Comparison of ENCODE assay signal across 22 mouse cellular contexts in genomic region chr7:83913405-83913932, GRCm38 (mm10). TPM values are rescaled to one million over a fixed set of nuclear protein-coding genes. Genes with fewer than 3 reads are reported as not detected.
DNase-seq lines count a peak whose midpoint lies in the region; ATAC-seq and TF ChIP-seq lines count a peak whose summit lies in the region.
"Had no signal": no experiment of that assay in that cellular context is flagged by ENCODE, and none has a peak within 500 bp of the region (broad histone marks: within the 10 kb centered on the region; RNA-seq: fewer than 3 reads in every experiment).

No protein-coding gene starts in this region.

- H3K9me3 ChIP-seq in lung, embryonic 14.5 days (ENCODE audit: low read depth, low read length), result no peaks in the 10 kb centered on the region
- H3K9me3 ChIP-seq in lung, embryonic 15.5 days, result no peaks in the 10 kb centered on the region
- no peaks in the 10 kb centered on the region for H3K9me3 ChIP-seq in lung, embryonic 16.5 days (ENCODE audit: control insufficient read depth, low read length)
- H3K9me3 ChIP-seq in lung, postnatal 0 days (ENCODE audit: low read length), result no peaks in the 10 kb centered on the region
- H3K9me3 ChIP-seq: G1E had no signal

- H3K27ac ChIP-seq in lung, embryonic 14.5 days (ENCODE audit: low read depth), result peak overlapping the region; percentile 47; the same call in 1 of the 2 replicates
- peak overlapping the region; percentile 44 for H3K27ac ChIP-seq in lung, embryonic 15.5 days
- H3K27ac ChIP-seq in lung, embryonic 16.5 days (ENCODE audit: low read length), result peak overlapping the region; percentile 78
- H3K27ac ChIP-seq in lung, postnatal 0 days (ENCODE audit: low read length), result peak overlapping the region; percentile 28; the same call in 1 of the 2 replicates

- H3K4me3 ChIP-seq in lung, embryonic 14.5 days (ENCODE audit: low read depth, low read length), result no peak overlapping the region
- no peak overlapping the region for H3K4me3 ChIP-seq in lung, embryonic 15.5 days
- H3K4me3 ChIP-seq in lung, embryonic 16.5 days (ENCODE audit: low read length), result no peak overlapping the region
- H3K4me3 ChIP-seq in lung, adult 2 months (replicated peaks; ENCODE audit: extremely low read depth, low read depth, low read length), result no peak overlapping the region
- H3K4me3 ChIP-seq in lung, postnatal 0 days (ENCODE audit: low read depth, low read length), result no peak overlapping the region

- 55% methylated on average over 6 of the region's 6 CpGs for WGBS in lung, embryonic 14.5 days
- WGBS in lung, embryonic 15.5 days, result 47% methylated on average over 6 of the region's 6 CpGs
- WGBS in lung, embryonic 16.5 days, result 61% methylated on average over 6 of the region's 6 CpGs
- WGBS in lung, adult 2 months, result 71% methylated on average over 6 of the region's 6 CpGs
- WGBS in lung, postnatal 0 days, result 58% methylated on average over 6 of the region's 6 CpGs

- H3K9ac ChIP-seq in lung, embryonic 14.5 days, result no peak overlapping the region
- H3K9ac ChIP-seq in lung, embryonic 15.5 days, result no peak overlapping the region
- H3K9ac ChIP-seq in lung, embryonic 16.5 days (ENCODE audit: low read length), result no peak overlapping the region
- no peak overlapping the region for H3K9ac ChIP-seq in lung, postnatal 0 days (replicated peaks; ENCODE audit: low read depth)

- H3K4me2 ChIP-seq in lung, embryonic 14.5 days, result no peak overlapping the region
- no peak overlapping the region for H3K4me2 ChIP-seq in lung, embryonic 15.5 days
- H3K4me2 ChIP-seq in lung, embryonic 16.5 days (ENCODE audit: low read depth, low read length), result no peak overlapping the region
- no peak overlapping the region for H3K4me2 ChIP-seq in lung, postnatal 0 days (replicated peaks; ENCODE audit: low read depth, low read length)

- TF ChIP-seq POLR2A in lung, adult 2 months (IDR thresholded peaks at IDR 0.05; ENCODE audit: borderline replicate concordance, extremely low read depth, low read depth, low read length), result no peak

- no peaks in the 10 kb centered on the region for H3K4me1 ChIP-seq in lung, embryonic 14.5 days (ENCODE audit: insufficient read depth)
- 0 out of 2 replicates have a peak, but pooled peaks cover 3% of the 10 kb centered on the region for H3K4me1 ChIP-seq in lung, embryonic 15.5 days
- no peaks in the 10 kb centered on the region for H3K4me1 ChIP-seq in lung, embryonic 16.5 days (replicated peaks; ENCODE audit: control insufficient read depth, insufficient read depth, low read length)
- H3K4me1 ChIP-seq in lung, adult 2 months (ENCODE audit: control insufficient read depth, insufficient read depth, low read length), result no peaks in the 10 kb centered on the region
- no peaks in the 10 kb centered on the region for H3K4me1 ChIP-seq in lung, postnatal 0 days (ENCODE audit: insufficient read depth, low read depth, low read length)

- no peaks in the 10 kb centered on the region for H3K27me3 ChIP-seq in lung, embryonic 14.5 days (ENCODE audit: insufficient read depth, low read length)
- H3K27me3 ChIP-seq in lung, embryonic 15.5 days, result no peaks in the 10 kb centered on the region
- no peaks in the 10 kb centered on the region for H3K27me3 ChIP-seq in lung, embryonic 16.5 days (ENCODE audit: control insufficient read depth, insufficient read depth, low read depth, low read length)
- H3K27me3 ChIP-seq in lung, postnatal 0 days (replicated peaks; ENCODE audit: insufficient read depth, low read length), result no peaks in the 10 kb centered on the region
- H3K27me3 ChIP-seq: CH12.LX, Patski had no signal

- ATAC-seq in lung, embryonic 14.5 days (ENCODE audit: insufficient read depth), result peak; percentile 84
- peak; percentile 84 for ATAC-seq in lung, embryonic 15.5 days (ENCODE audit: borderline replicate concordance, extremely low read depth, low FRiP score, low TSS enrichment)
- ATAC-seq in lung, embryonic 16.5 days (ENCODE audit: low read depth), result peak; percentile 91
- peak; percentile 90 for ATAC-seq in lung, postnatal 0 days
- ATAC-seq: activated CD4-positive, CD25-positive, alpha-beta regulatory T cell, adult 4 months; CD4-positive, CD25-positive, alpha-beta regulatory T cell, adult 4 months; Patski had no signal

- DNase-seq in lung, embryonic 14.5 days, result peak; percentile 72
- no peak for DNase-seq in lung, postnatal 14 days
- no peak for DNase-seq in lung, postnatal 36 days
- DNase-seq in lung, adult 2 months, result no peak
- peak; percentile 84 for DNase-seq in lung, postnatal 0 days (ENCODE audit: low spot score)
- DNase-seq in lung, postnatal 10 days, result no peak
- DNase-seq: adrenal gland, adult 2 months; adrenal gland, adult 8-10 months; adrenal gland, postnatal 10 days; adrenal gland, postnatal 14 days; adrenal gland, postnatal 25 days; adrenal gland, postnatal 36 days; B cell, adult 2 months; cerebellum, adult 11 months; cerebellum, adult 11-12 months had no signal

- no peaks in the 10 kb centered on the region for H3K36me3 ChIP-seq in lung, embryonic 14.5 days (ENCODE audit: insufficient read depth)
- no peaks in the 10 kb centered on the region for H3K36me3 ChIP-seq in lung, embryonic 15.5 days
- no peaks in the 10 kb centered on the region for H3K36me3 ChIP-seq in lung, embryonic 16.5 days (ENCODE audit: control insufficient read depth, insufficient read depth, low read length)
- H3K36me3 ChIP-seq in lung, postnatal 0 days (ENCODE audit: insufficient read depth, low read length), result no peaks in the 10 kb centered on the region
- H3K36me3 ChIP-seq: G1E had no signal

- peak; percentile 77 for TF ChIP-seq EP300 in lung, postnatal 0 days (IDR thresholded peaks at IDR 0.05)

- no peak for TF ChIP-seq CTCF in lung, embryonic 14.5 days (IDR thresholded peaks at IDR 0.05; ENCODE audit: low read depth)
- no peak for TF ChIP-seq CTCF in lung, adult 2 months (IDR thresholded peaks at IDR 0.05; ENCODE audit: insufficient read depth, low read length)
- no peak for TF ChIP-seq CTCF in lung, postnatal 0 days (IDR thresholded peaks at IDR 0.05)

RNA-seq across cellular contexts. Expression of gene Mesd, which starts 29.2 kb away (rescaled TPM):
- polyA plus RNA-seq in lung, embryonic 14.5 days (2014; fragmentation: Nextera tagmentation; extraction: Ambion mirVana), result 111 and 117 TPM in 2 replicates
- polyA plus RNA-seq in lung, embryonic 15.5 days (2015; fragmentation: Nextera tagmentation; extraction: Ambion mirVana), result 135 and 136 TPM in 2 replicates
- polyA plus RNA-seq in lung, embryonic 16.5 days (2015; fragmentation: Nextera tagmentation; extraction: Ambion mirVana), result 118 and 132 TPM in 2 replicates
- 9.2 and 15.0 TPM in 2 replicates for polyA plus RNA-seq in lung, adult 2 months (2012; rRNA removed)
- 97.9 and 104 TPM in 2 replicates for polyA plus RNA-seq in lung, postnatal 0 days (2015; fragmentation: Nextera tagmentation; extraction: Ambion mirVana)

RNA-seq across cellular contexts. Expression of gene Tlnrd1, which starts 29.4 kb away (rescaled TPM):
- polyA plus RNA-seq in lung, embryonic 14.5 days (2014; fragmentation: Nextera tagmentation; extraction: Ambion mirVana), result 24.1 and 29.1 TPM in 2 replicates
- polyA plus RNA-seq in lung, embryonic 15.5 days (2015; fragmentation: Nextera tagmentation; extraction: Ambion mirVana), result 17.6 and 19.8 TPM in 2 replicates
- 10.4 and 10.5 TPM in 2 replicates for polyA plus RNA-seq in lung, embryonic 16.5 days (2015; fragmentation: Nextera tagmentation; extraction: Ambion mirVana)
- polyA plus RNA-seq in lung, adult 2 months (2012; rRNA removed), result 49.2 and 68.8 TPM in 2 replicates
- polyA plus RNA-seq in lung, postnatal 0 days (2015; fragmentation: Nextera tagmentation; extraction: Ambion mirVana), result 18.9 and 22.5 TPM in 2 replicates

Comparison
In these comparisons a context has a peak if more than half of its experiments do, and no peak if none do; other contexts are left out.
1. DNase-seq: peak in lung, embryonic 14.5 days (single experiment) and lung, postnatal 0 days (single experiment); none in lung, postnatal 14 days (single experiment), lung, postnatal 36 days (single experiment), lung, adult 2 months (single experiment) and lung, postnatal 10 days (single experiment).
2. H3K27ac ChIP-seq: peak in every context shown above with its lines; median percentile 78 in lung, embryonic 16.5 days; 47 in lung, embryonic 14.5 days; 44 in lung, embryonic 15.5 days; 28 in lung, postnatal 0 days.
3. Peak in every context shown above with its lines, with median percentiles within 50 percentile points of each other: ATAC-seq.